Mouse (Mus musculus) embryonic facial prominence, embryonic 14.5 days (tissue): ENCODE results near the gene Ralgapa2. TPM values are rescaled to one million over a fixed set of nuclear protein-coding genes. Genes with fewer than 3 reads are reported as not detected.

Source experiments
- ATAC-seq: fragments of 200-750 bp; cut with Nextera tagmentation; 2 replicates; pipeline ENCODE4 v1.8.0; 2017; ENCODE audit warnings: low read depth, moderate number of reproducible peaks, moderate TSS enrichment
- DNase-seq: peaks from one replicate; pipeline ENCODE4 v3.0.0-alpha.2; 2015; ENCODE audit warnings: low spot score
- H3K27ac ChIP-seq: fragments of 300-500 bp; sonication (generic); replicated peaks from 2 replicates; pipeline ENCODE4 v1.5.1; 2014; ENCODE audit warnings: low read depth, mild to moderate bottlenecking, low read length, moderate library complexity
- H3K27me3 ChIP-seq: fragments of 300-500 bp; sonication (generic); replicated peaks from 2 replicates; pipeline ENCODE4 v1.6.1; 2014; ENCODE audit warnings: low read length; ENCODE audit not compliant: control insufficient read depth, insufficient read depth
- H3K36me3 ChIP-seq: fragments of 300-500 bp; sonication (generic); 2 replicates; pipeline ENCODE4 v1.6.1; 2014; ENCODE audit warnings: low read length, mixed read lengths; ENCODE audit not compliant: control insufficient read depth, insufficient read depth
- H3K4me1 ChIP-seq: fragments of 300-500 bp; sonication (generic); 2 replicates; pipeline ENCODE4 v1.6.1; 2014; ENCODE audit warnings: antibody characterized with exemption, low read length; ENCODE audit not compliant: control insufficient read depth, insufficient read depth
- H3K4me2 ChIP-seq: fragments of 300-500 bp; sonication (generic); 2 replicates; pipeline ENCODE4 v1.6.1; 2014; ENCODE audit warnings: low read depth, mild to moderate bottlenecking, low read length, moderate library complexity, mixed read lengths
- H3K4me3 ChIP-seq: fragments of 300-500 bp; sonication (generic); 2 replicates; pipeline ENCODE4 v1.5.1; 2014; ENCODE audit warnings: low read depth, mild to moderate bottlenecking, low read length
- H3K9ac ChIP-seq: fragments of 300-500 bp; sonication (generic); 2 replicates; pipeline ENCODE4 v1.6.1; 2014; ENCODE audit warnings: low read depth, mild to moderate bottlenecking, low read length, moderate library complexity, mixed read lengths
- H3K9me3 ChIP-seq: fragments of 300-500 bp; sonication (generic); 2 replicates; pipeline ENCODE4 v1.6.1; 2016; ENCODE audit warnings: low read length; ENCODE audit not compliant: control insufficient read depth
- WGBS: fragments of 180-500 bp; shearing (Covaris S2); extraction: QIAGEN DNeasy Blood & Tissue Kit; methylation state at CpG from one replicate; pipeline ENCODE4 v1.1.7; 2014; 5-methylcytosine and 5-hydroxymethylcytosine counted together
- polyA plus RNA-seq: library from polyadenylated mRNA; unstranded; fragments of >200 nt; fragmentation: Nextera tagmentation; extraction: Ambion mirVana; gene quantifications from 2 replicates; pipeline ENCODE4 v1.2.1, GENCODE M21; 2014

Gene Ralgapa2
- polyA plus RNA-seq, 1 experiment from 2014 or later: 6.3 TPM

DNA sequence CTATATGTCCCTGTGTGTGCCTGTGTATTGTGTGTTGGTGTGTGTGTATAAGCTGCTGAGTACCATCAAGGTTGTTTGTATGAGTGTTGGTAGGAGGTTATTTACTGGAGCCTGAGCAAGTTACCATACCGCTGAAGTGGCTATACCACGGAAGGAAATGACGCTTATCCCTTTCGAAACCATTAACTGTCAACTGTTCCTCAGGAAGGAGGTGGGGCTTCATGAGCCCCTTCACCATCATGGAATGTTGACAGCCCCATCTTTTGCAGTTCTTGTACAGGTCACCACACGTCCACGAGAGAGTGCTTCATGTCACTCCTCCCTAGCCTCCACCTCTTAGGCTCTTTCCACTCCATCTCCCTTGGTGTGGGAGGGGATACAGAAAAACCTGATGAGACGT, 314.2 kb downstream of the Ralgapa2 start:
- H3K9ac ChIP-seq: no peak overlapping the region
- 65% methylated on average over 7 of the region's 7 CpGs for WGBS
- no peak overlapping the region for H3K27ac ChIP-seq
- no peaks in the 10 kb centered on the region for H3K36me3 ChIP-seq
- H3K9me3 ChIP-seq: no peaks in the 10 kb centered on the region
- no peaks in the 10 kb centered on the region for H3K27me3 ChIP-seq
- no peak overlapping the region for H3K4me2 ChIP-seq
- H3K4me3 ChIP-seq: no peak overlapping the region
- DNase-seq: no peak
- H3K4me1 ChIP-seq: no peaks in the 10 kb centered on the region
- ATAC-seq: no peak

DNA sequence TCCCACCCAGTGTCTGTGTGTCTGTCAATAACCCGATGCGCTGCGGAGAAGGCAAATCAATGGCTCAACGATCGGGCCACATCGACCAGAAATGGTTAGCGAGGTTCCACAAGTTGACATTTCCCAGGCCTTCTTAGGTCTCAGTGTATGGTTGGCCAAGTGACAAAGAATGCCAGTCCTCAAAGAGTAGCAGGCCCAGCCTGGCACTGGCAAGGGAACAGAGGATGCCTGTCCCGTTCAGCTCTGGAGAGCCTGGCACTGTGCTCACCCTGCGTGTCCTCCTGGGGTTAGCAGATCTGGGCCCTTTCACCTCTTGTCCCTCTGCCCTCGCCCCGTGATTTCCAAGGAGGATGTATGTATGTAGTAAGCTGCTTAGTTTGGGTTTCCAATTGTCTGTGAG, 316.0 kb downstream of the Ralgapa2 start:
- Histone ChIP-seq H3K27me3 (no peaks in the 10 kb centered on the region), H3K27ac (no peak overlapping the region), H3K36me3 (no peaks in the 10 kb centered on the region), H3K4me1 (no peaks in the 10 kb centered on the region), H3K4me2 (no peak overlapping the region), H3K9ac (no peak overlapping the region), H3K4me3 (no peak overlapping the region), H3K9me3 (no peaks in the 10 kb centered on the region)
- DNase-seq (no peak), ATAC-seq (no peak)
- WGBS: 94% methylated on average over 11 of the region's 11 CpGs
